Mouse (Mus musculus): ENCODE measurements at regions not wholly inside any gene's neighbourhood (a gene's known extent, or its start where the extent isn't known, plus 50 kb on each side); places are given as distances from the start of the nearest gene placed in this dataset.

DNA sequence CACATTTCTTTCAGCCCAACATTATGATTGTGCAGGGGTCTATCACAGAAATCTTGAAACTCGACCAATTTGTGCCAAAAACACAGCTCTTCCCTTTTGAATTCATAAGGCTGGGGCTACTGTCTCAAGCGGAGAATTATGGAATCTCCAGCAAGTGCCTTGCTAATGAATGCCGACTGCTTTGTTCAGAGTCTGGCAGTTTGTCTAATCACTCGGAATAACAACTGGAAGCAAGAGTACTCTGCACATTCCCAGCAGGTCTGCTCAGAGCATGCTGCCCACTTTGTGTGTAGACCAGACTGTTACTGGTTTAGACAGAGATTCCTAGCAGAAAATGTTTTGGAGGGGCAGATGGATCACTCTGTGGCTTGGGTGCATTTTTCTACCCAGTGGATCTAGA lies 237.1 kb upstream of the F930015N05Rik start:
- Histone ChIP-seq H3K36me3 (ENCODE audit: control insufficient read depth, insufficient read depth, low read length) (no peaks in the 10 kb centered on the region), H3K4me3 (ENCODE audit: low read depth, low read length) (no peak overlapping the region), H3K9me3 (ENCODE audit: control insufficient read depth, low read length) (peaks cover 5% of the 10 kb centered on the region; the same call in 1 of the 2 replicates), H3K9ac (ENCODE audit: low read depth, low read length) (no peak overlapping the region), H3K4me2 (no peak overlapping the region), H3K27me3 (replicated peaks; ENCODE audit: control insufficient read depth, insufficient read depth, low read length) (no peaks in the 10 kb centered on the region), H3K4me1 (replicated peaks; ENCODE audit: control insufficient read depth, insufficient read depth, low read length) (no peaks in the 10 kb centered on the region), H3K27ac (ENCODE audit: low read depth, low read length) (no peak overlapping the region)
- 69% methylated on average over 4 of the region's 4 CpGs for WGBS
- ATAC-seq (replicated peaks; ENCODE audit: low FRiP score) (no peak), DNase-seq (ENCODE audit: low spot score) (no peak)

DNA sequence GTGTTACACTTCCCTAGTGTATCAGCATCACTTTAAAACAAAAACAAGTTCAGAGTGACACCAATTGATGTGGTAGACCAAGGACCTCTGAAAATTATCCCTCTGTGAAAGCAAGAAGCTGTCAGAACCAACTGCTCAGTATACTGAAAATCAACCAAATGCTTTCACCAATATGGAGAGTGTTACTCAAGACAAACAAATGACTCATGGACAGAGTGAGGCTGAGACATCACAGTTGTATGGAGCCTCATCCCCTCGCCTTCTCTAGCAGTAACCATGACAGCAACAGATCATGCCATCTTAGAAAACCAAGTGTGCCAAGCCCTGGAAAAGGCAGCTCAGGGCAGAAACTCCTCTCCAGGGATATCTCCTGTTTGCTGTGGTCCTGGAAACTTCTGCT lies 267.3 kb upstream of the F930015N05Rik start:
- Histone ChIP-seq H3K4me1 (replicated peaks; ENCODE audit: control insufficient read depth, insufficient read depth, low read length) (no peaks in the 10 kb centered on the region), H3K9ac (ENCODE audit: low read depth, low read length) (no peak overlapping the region), H3K9me3 (ENCODE audit: control insufficient read depth, low read length) (no peaks in the 10 kb centered on the region), H3K27me3 (replicated peaks; ENCODE audit: control insufficient read depth, insufficient read depth, low read length) (no peaks in the 10 kb centered on the region), H3K36me3 (ENCODE audit: control insufficient read depth, insufficient read depth, low read length) (no peaks in the 10 kb centered on the region), H3K4me3 (ENCODE audit: low read depth, low read length) (no peak overlapping the region), H3K27ac (ENCODE audit: low read depth, low read length) (no peak overlapping the region), H3K4me2 (no peak overlapping the region)
- DNase-seq (ENCODE audit: low spot score) (no peak), ATAC-seq (replicated peaks; ENCODE audit: low FRiP score) (no peak)
- WGBS, result 77% methylated on average over 1 of the region's 1 CpGs

DNA sequence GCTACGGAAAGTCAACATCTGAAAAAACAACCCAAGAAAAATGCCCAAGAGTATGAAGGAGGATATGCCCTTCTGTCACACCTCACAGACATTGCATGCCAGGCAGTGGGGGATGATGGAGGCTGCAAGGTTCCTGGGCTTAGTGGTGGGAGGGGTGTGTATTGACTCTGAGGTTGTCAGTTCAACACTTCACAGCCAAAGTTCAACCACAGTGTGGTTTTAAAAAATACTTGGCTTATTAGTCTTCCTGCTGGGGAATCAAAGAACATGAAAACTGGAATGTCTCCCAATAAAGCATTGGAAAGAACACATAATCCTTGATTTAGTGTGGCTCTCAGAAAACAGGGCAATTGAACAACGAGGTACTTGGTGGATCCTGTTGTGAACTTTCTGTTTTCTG lies 267.0 kb upstream of the Elac2 start:
- Histone ChIP-seq H3K4me1 (replicated peaks; ENCODE audit: control insufficient read depth, insufficient read depth, low read length) (no peaks in the 10 kb centered on the region), H3K36me3 (ENCODE audit: control insufficient read depth, insufficient read depth, low read length) (no peaks in the 10 kb centered on the region), H3K9ac (ENCODE audit: low read depth, low read length) (no peak overlapping the region), H3K4me2 (no peak overlapping the region), H3K4me3 (ENCODE audit: low read depth, low read length) (no peak overlapping the region), H3K9me3 (ENCODE audit: control insufficient read depth, low read length) (no peaks in the 10 kb centered on the region), H3K27ac (ENCODE audit: low read depth, low read length) (no peak overlapping the region), H3K27me3 (replicated peaks; ENCODE audit: control insufficient read depth, insufficient read depth, low read length) (no peaks in the 10 kb centered on the region)
- DNase-seq (ENCODE audit: low spot score) (no peak), ATAC-seq (replicated peaks; ENCODE audit: low FRiP score) (no peak)
- WGBS, result 71% methylated on average over 2 of the region's 2 CpGs

GRCm38 (mm10) chr11:64715182-64715581 lies 263.7 kb upstream of the Elac2 start:
- Histone ChIP-seq H3K4me3 (ENCODE audit: low read depth, low read length) (no peak overlapping the region), H3K4me1 (replicated peaks; ENCODE audit: control insufficient read depth, insufficient read depth, low read length) (no peaks in the 10 kb centered on the region), H3K27ac (ENCODE audit: low read depth, low read length) (no peak overlapping the region), H3K4me2 (no peak overlapping the region), H3K36me3 (ENCODE audit: control insufficient read depth, insufficient read depth, low read length) (no peaks in the 10 kb centered on the region), H3K9me3 (ENCODE audit: control insufficient read depth, low read length) (no peaks in the 10 kb centered on the region), H3K27me3 (replicated peaks; ENCODE audit: control insufficient read depth, insufficient read depth, low read length) (no peaks in the 10 kb centered on the region), H3K9ac (ENCODE audit: low read depth, low read length) (no peak overlapping the region)
- ATAC-seq (replicated peaks; ENCODE audit: low FRiP score), result no peak
- 69% methylated on average over 1 of the region's 1 CpGs for WGBS
- DNase-seq (ENCODE audit: low spot score), result no peak

DNA sequence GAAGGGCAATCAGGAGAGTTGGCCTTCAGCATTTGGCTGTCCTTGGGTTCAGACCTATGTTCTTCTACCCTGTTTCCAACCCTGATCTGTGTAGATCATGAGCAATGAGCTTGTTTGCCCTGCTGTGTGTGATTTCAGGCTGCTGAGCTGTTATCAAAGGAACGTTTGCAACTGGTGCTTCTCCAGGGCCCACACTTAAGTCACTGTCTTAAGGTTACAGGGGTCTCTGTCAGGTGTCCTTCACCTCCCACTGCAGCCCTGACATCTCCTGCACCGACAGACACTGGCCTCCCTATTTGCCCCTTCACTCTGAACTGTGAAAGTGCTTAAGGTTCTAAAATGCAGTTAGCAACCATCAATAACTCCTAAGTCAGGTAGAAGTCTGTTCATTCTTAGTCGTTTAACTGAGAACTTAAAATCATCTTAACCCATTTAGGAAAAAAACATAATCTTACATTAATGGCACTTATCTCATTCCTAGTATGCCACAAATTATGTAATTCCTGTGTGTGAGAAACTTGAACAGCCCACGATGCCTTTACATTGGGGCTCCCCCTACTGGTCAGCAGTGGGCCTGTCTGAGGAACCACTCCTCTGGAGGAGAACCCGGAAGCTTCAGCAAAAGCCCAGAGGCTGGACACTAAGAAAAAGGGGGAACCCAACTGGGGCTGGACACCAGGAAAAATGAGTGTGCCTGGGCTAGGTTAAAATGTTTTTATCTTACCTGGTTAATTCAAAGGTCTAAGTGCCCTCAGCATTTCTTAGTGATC lies 260.3 kb upstream of the Elac2 start:
- Histone ChIP-seq H3K9me3 (ENCODE audit: control insufficient read depth, low read length) (no peaks in the 10 kb centered on the region), H3K36me3 (ENCODE audit: control insufficient read depth, insufficient read depth, low read length) (no peaks in the 10 kb centered on the region), H3K4me1 (replicated peaks; ENCODE audit: control insufficient read depth, insufficient read depth, low read length) (no peaks in the 10 kb centered on the region), H3K27ac (ENCODE audit: low read depth, low read length) (no peak overlapping the region), H3K4me2 (no peak overlapping the region), H3K9ac (ENCODE audit: low read depth, low read length) (no peak overlapping the region), H3K4me3 (ENCODE audit: low read depth, low read length) (no peak overlapping the region), H3K27me3 (replicated peaks; ENCODE audit: control insufficient read depth, insufficient read depth, low read length) (no peaks in the 10 kb centered on the region)
- DNase-seq (ENCODE audit: low spot score) (peak; percentile 68), ATAC-seq (replicated peaks; ENCODE audit: low FRiP score) (no peak; the same call in 1 of the 2 replicates)
- WGBS, result 19% methylated on average over 5 of the region's 5 CpGs

DNA sequence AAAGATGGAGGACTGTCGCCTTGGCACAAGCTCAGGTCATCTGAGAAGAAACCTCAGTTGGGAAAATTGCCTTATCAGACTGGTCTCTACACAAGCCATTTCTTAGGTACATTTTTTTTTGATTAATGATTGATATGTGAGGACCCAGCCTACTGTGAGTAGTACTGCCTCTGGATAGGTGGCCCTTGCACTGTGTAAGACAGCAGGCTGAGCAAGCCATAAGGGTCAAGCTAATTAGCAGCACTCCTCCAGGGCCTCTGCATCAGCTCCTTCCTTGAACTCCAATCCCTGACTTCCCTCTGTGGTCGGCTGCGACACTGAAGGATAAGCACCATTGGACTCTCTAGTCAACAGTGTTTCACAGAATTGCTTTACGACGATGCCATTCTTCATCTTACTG lies 252.6 kb upstream of the Elac2 start:
- no peak for DNase-seq (ENCODE audit: low spot score)
- Histone ChIP-seq H3K4me3 (ENCODE audit: low read depth, low read length) (no peak overlapping the region), H3K36me3 (ENCODE audit: control insufficient read depth, insufficient read depth, low read length) (no peaks in the 10 kb centered on the region), H3K4me1 (replicated peaks; ENCODE audit: control insufficient read depth, insufficient read depth, low read length) (no peaks in the 10 kb centered on the region), H3K9me3 (ENCODE audit: control insufficient read depth, low read length) (no peaks in the 10 kb centered on the region), H3K4me2 (no peak overlapping the region), H3K9ac (ENCODE audit: low read depth, low read length) (no peak overlapping the region), H3K27me3 (replicated peaks; ENCODE audit: control insufficient read depth, insufficient read depth, low read length) (no peaks in the 10 kb centered on the region), H3K27ac (ENCODE audit: low read depth, low read length) (no peak overlapping the region)
- 76% methylated on average over 5 of the region's 5 CpGs for WGBS
- no peak for ATAC-seq (replicated peaks; ENCODE audit: low FRiP score)

DNA sequence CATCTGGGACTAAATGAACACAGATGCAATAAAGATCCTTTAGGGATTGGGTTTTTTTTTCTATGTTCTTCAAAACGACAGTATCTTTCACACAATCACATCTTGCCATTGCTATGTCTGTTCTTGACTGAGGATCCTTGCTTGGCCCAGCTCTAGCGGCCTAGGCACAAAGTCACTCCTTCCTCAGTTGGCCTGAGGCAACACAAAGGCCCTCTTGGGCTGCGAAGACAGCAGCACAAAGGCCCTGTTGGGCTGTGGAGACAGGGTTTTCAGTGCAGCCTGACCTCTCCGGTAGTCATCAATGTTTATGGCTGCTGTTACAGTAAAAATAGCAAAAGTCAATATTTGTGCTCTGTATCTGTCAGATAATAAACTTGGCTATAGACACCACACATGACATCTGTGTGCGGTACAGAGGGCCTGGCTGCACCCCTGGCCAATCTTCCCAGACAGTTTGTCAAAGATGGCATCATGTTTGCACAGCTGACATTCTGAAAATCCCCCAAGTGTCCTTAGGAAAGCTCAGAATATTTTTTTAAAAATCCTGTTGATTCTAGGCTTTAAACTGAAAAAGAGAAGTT lies 250.9 kb upstream of the Elac2 start:
- ATAC-seq (replicated peaks; ENCODE audit: low FRiP score), result no peak
- Histone ChIP-seq H3K27ac (ENCODE audit: low read depth, low read length) (no peak overlapping the region), H3K4me1 (replicated peaks; ENCODE audit: control insufficient read depth, insufficient read depth, low read length) (no peaks in the 10 kb centered on the region), H3K4me2 (no peak overlapping the region), H3K4me3 (ENCODE audit: low read depth, low read length) (no peak overlapping the region), H3K27me3 (replicated peaks; ENCODE audit: control insufficient read depth, insufficient read depth, low read length) (no peaks in the 10 kb centered on the region), H3K9ac (ENCODE audit: low read depth, low read length) (no peak overlapping the region), H3K9me3 (ENCODE audit: control insufficient read depth, low read length) (no peaks in the 10 kb centered on the region), H3K36me3 (ENCODE audit: control insufficient read depth, insufficient read depth, low read length) (no peaks in the 10 kb centered on the region)
- 69% methylated on average over 5 of the region's 5 CpGs for WGBS
- DNase-seq (ENCODE audit: low spot score), result no peak

DNA sequence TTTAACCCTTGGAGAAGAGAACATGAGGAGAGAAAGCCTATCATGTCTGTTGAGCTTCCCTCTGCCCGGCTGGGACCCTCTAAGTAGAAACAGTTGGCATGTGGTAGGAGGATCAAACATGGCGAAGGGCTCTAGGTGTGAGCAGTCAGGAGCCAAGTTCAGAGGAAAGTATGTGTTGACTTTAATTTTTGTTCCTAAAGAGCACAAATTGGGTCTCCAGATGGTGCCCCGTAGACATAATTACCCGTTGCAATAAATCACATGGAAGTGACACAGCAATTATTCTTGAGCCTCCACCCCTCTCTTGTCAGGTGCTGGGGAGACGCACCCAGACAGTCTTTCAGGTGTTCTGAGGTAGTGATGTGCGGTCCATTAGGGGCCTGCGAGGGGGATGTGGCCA lies 239.9 kb upstream of the Elac2 start:
- Histone ChIP-seq H3K36me3 (ENCODE audit: control insufficient read depth, insufficient read depth, low read length) (no peaks in the 10 kb centered on the region), H3K4me1 (replicated peaks; ENCODE audit: control insufficient read depth, insufficient read depth, low read length) (no peaks in the 10 kb centered on the region), H3K9me3 (ENCODE audit: control insufficient read depth, low read length) (no peaks in the 10 kb centered on the region), H3K27me3 (replicated peaks; ENCODE audit: control insufficient read depth, insufficient read depth, low read length) (no peaks in the 10 kb centered on the region), H3K4me3 (ENCODE audit: low read depth, low read length) (no peak overlapping the region), H3K4me2 (no peak overlapping the region), H3K9ac (ENCODE audit: low read depth, low read length) (no peak overlapping the region), H3K27ac (ENCODE audit: low read depth, low read length) (no peak overlapping the region)
- 75% methylated on average over 7 of the region's 7 CpGs for WGBS
- ATAC-seq (replicated peaks; ENCODE audit: low FRiP score), result no peak
- no peak for DNase-seq (ENCODE audit: low spot score)

DNA sequence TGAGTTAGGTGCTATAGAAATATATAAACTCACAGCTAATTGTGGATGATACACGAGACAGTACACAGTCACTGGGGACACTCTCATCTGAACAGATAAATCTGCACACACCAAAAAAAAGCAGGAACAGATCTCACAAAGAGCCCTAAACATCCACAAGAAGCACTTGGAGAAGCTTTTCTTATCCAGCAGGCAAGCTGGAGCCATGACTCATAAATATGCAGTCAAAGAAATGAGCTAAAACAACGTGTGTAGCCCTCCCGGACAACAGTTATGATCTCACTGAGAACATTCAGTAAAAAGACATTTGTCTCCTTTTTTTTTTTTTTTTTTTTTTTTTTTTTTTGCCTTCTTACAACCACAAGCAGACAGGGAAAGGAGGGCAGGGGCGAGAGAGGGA lies 235.1 kb upstream of the Elac2 start:
- no peak overlapping the region for H3K4me2 ChIP-seq
- H3K4me1 ChIP-seq (replicated peaks; ENCODE audit: control insufficient read depth, insufficient read depth, low read length), result no peaks in the 10 kb centered on the region
- no peaks in the 10 kb centered on the region for H3K27me3 ChIP-seq (replicated peaks; ENCODE audit: control insufficient read depth, insufficient read depth, low read length)
- H3K9me3 ChIP-seq (ENCODE audit: control insufficient read depth, low read length), result no peaks in the 10 kb centered on the region
- H3K4me3 ChIP-seq (ENCODE audit: low read depth, low read length), result no peak overlapping the region
- no peaks in the 10 kb centered on the region for H3K36me3 ChIP-seq (ENCODE audit: control insufficient read depth, insufficient read depth, low read length)
- no peak overlapping the region for H3K27ac ChIP-seq (ENCODE audit: low read depth, low read length)
- WGBS, result 79% methylated on average over 4 of the region's 4 CpGs
- ATAC-seq (replicated peaks; ENCODE audit: low FRiP score) (no peak), DNase-seq (ENCODE audit: low spot score) (no peak)
- H3K9ac ChIP-seq (ENCODE audit: low read depth, low read length), result no peak overlapping the region
